26 mouse cellular contexts compared by ENCODE assay signal in genomic region chr11:68442983-68443638, GRCm38 (mm10). TPM values are rescaled to one million over a fixed set of nuclear protein-coding genes. Genes with fewer than 3 reads are reported as not detected.
A peak's percentile ranks its signal among the peaks of the same experiment; 100 is the strongest.
DNase-seq lines count a peak whose midpoint lies in the region; ATAC-seq and TF ChIP-seq lines count a peak whose summit lies in the region.
"Had no signal": no experiment of that assay in that cellular context is flagged by ENCODE, and none has a peak within 500 bp of the region (broad histone marks: within the 10 kb centered on the region; RNA-seq: fewer than 3 reads in every experiment).

No protein-coding gene starts in this region.

- no peak overlapping the region for H3K9ac ChIP-seq in lung, postnatal 0 days (replicated peaks; ENCODE audit: low read depth)
- H3K9ac ChIP-seq in midbrain, embryonic 15.5 days: no peak overlapping the region
- H3K9ac ChIP-seq in midbrain, embryonic 14.5 days (replicated peaks; ENCODE audit: low read length): no peak overlapping the region
- H3K9ac ChIP-seq: embryonic facial prominence, embryonic 13.5 days; forebrain, embryonic 13.5 days; kidney, embryonic 15.5 days; liver, embryonic 15.5 days had no signal

- 66% methylated on average over 12 of the region's 12 CpGs for WGBS in lung, postnatal 0 days
- 63% methylated on average over 12 of the region's 12 CpGs for WGBS in lung, adult 2 months
- 85% methylated on average over 12 of the region's 12 CpGs for WGBS in midbrain, embryonic 15.5 days
- 82% methylated on average over 12 of the region's 12 CpGs for WGBS in midbrain, embryonic 14.5 days

- TF ChIP-seq CTCF in lung, postnatal 0 days (IDR thresholded peaks at IDR 0.05): no peak
- no peak for TF ChIP-seq CTCF in lung, adult 2 months (IDR thresholded peaks at IDR 0.05; ENCODE audit: insufficient read depth, low read length)

- no peaks in the 10 kb centered on the region for H3K4me1 ChIP-seq in lung, postnatal 0 days (ENCODE audit: insufficient read depth, low read depth, low read length)
- no peaks in the 10 kb centered on the region for H3K4me1 ChIP-seq in lung, adult 2 months (ENCODE audit: control insufficient read depth, insufficient read depth, low read length)
- no peaks in the 10 kb centered on the region for H3K4me1 ChIP-seq in midbrain, embryonic 15.5 days
- no peaks in the 10 kb centered on the region for H3K4me1 ChIP-seq in midbrain, embryonic 14.5 days (ENCODE audit: control insufficient read depth, insufficient read depth, low read length)
- H3K4me1 ChIP-seq: embryonic facial prominence, embryonic 13.5 days; forebrain, embryonic 13.5 days; hindbrain, embryonic 10.5 days; kidney, embryonic 15.5 days had no signal

- 0 out of 2 replicates have a peak, but pooled peaks have one; percentile 11 for ATAC-seq in lung, postnatal 0 days
- ATAC-seq in granulocyte monocyte progenitor cell, adult 5-6 weeks (replicated peaks; ENCODE audit: poor library complexity, severe bottlenecking): peak; percentile 85
- no peak for ATAC-seq in midbrain, embryonic 15.5 days (replicated peaks)
- no peak for ATAC-seq in midbrain, embryonic 14.5 days (ENCODE audit: low FRiP score, low TSS enrichment)
- ATAC-seq: forebrain, embryonic 13.5 days; hindbrain, embryonic 16.5 days; intestine, embryonic 16.5 days had no signal

- no peaks in the 10 kb centered on the region for H3K9me3 ChIP-seq in lung, postnatal 0 days (ENCODE audit: low read length)
- no peaks in the 10 kb centered on the region for H3K9me3 ChIP-seq in midbrain, embryonic 15.5 days
- H3K9me3 ChIP-seq in midbrain, embryonic 14.5 days (ENCODE audit: control insufficient read depth, low read length): no peaks in the 10 kb centered on the region
- H3K9me3 ChIP-seq: embryonic facial prominence, embryonic 13.5 days; forebrain, embryonic 13.5 days; hindbrain, embryonic 10.5 days; kidney, embryonic 15.5 days; liver, embryonic 15.5 days had no signal

- H3K36me3 ChIP-seq in lung, postnatal 0 days (ENCODE audit: insufficient read depth, low read length): no peaks in the 10 kb centered on the region
- H3K36me3 ChIP-seq in midbrain, embryonic 15.5 days (replicated peaks): no peaks in the 10 kb centered on the region
- no peaks in the 10 kb centered on the region for H3K36me3 ChIP-seq in midbrain, embryonic 14.5 days (ENCODE audit: control insufficient read depth, insufficient read depth, low read length)
- H3K36me3 ChIP-seq: embryonic facial prominence, embryonic 13.5 days; hindbrain, embryonic 10.5 days; kidney, embryonic 15.5 days; liver, embryonic 15.5 days had no signal

- H3K4me3 ChIP-seq in lung, postnatal 0 days (ENCODE audit: low read depth, low read length): no peak overlapping the region
- H3K4me3 ChIP-seq in lung, adult 2 months (replicated peaks; ENCODE audit: extremely low read depth, low read depth, low read length): no peak overlapping the region
- H3K4me3 ChIP-seq in midbrain, embryonic 15.5 days: no peak overlapping the region
- no peak overlapping the region for H3K4me3 ChIP-seq in midbrain, embryonic 14.5 days (replicated peaks; ENCODE audit: low read depth, low read length)
- H3K4me3 ChIP-seq: embryonic facial prominence, embryonic 13.5 days; forebrain, embryonic 13.5 days; gastrocnemius, adult 2 months; hindbrain, embryonic 10.5 days; kidney, embryonic 15.5 days; liver, embryonic 15.5 days had no signal

- TF ChIP-seq EP300 in lung, postnatal 0 days (IDR thresholded peaks at IDR 0.05): no peak

- H3K27me3 ChIP-seq in lung, postnatal 0 days (replicated peaks; ENCODE audit: insufficient read depth, low read length): no peaks in the 10 kb centered on the region
- H3K27me3 ChIP-seq in midbrain, embryonic 15.5 days (replicated peaks): no peaks in the 10 kb centered on the region
- no peaks in the 10 kb centered on the region for H3K27me3 ChIP-seq in midbrain, embryonic 14.5 days (ENCODE audit: control insufficient read depth, insufficient read depth, low read length)
- H3K27me3 ChIP-seq: forebrain, embryonic 13.5 days; kidney, embryonic 15.5 days; liver, embryonic 15.5 days had no signal

- H3K4me2 ChIP-seq in lung, postnatal 0 days (replicated peaks; ENCODE audit: low read depth, low read length): no peak overlapping the region
- H3K4me2 ChIP-seq in midbrain, embryonic 15.5 days: no peak overlapping the region
- H3K4me2 ChIP-seq in midbrain, embryonic 14.5 days (ENCODE audit: low read length): no peak overlapping the region
- H3K4me2 ChIP-seq: embryonic facial prominence, embryonic 13.5 days; forebrain, embryonic 13.5 days; heart, embryonic 11.5 days; kidney, embryonic 15.5 days; liver, embryonic 15.5 days had no signal

- TF ChIP-seq POLR2A in lung, adult 2 months (IDR thresholded peaks at IDR 0.05; ENCODE audit: borderline replicate concordance, extremely low read depth, low read depth, low read length): no peak

- DNase-seq in lung, postnatal 0 days (ENCODE audit: low spot score): peak; percentile 30
- DNase-seq in lung, adult 2 months: no peak
- peak; percentile 49 for DNase-seq in adrenal gland, postnatal 14 days
- peak; percentile 16 for DNase-seq in naive thymus-derived CD4-positive, alpha-beta T cell, adult 2 months (ENCODE audit: low read depth)
- DNase-seq in kidney, postnatal 10 days: no peak
- no peak for DNase-seq in midbrain, embryonic 14.5 days
- DNase-seq: B cell, adult 2 months; cerebellum, adult 11 months; cerebellum, postnatal 10 days; gastrocnemius, adult 2 months; left cerebral cortex, postnatal 4 days; liver; lung, postnatal 14 days; thymus, adult 2 months; thymus, postnatal 4 days had no signal

- H3K27ac ChIP-seq in lung, postnatal 0 days (ENCODE audit: low read length): no peak overlapping the region
- H3K27ac ChIP-seq in midbrain, embryonic 15.5 days: no peak overlapping the region
- no peak overlapping the region for H3K27ac ChIP-seq in midbrain, embryonic 14.5 days (replicated peaks; ENCODE audit: low read depth, low read length)
- H3K27ac ChIP-seq: embryonic facial prominence, embryonic 13.5 days; forebrain, embryonic 13.5 days; gastrocnemius, adult 2 months; hindbrain, embryonic 10.5 days; kidney, embryonic 15.5 days; liver, embryonic 15.5 days had no signal

RNA-seq across cellular contexts. Expression of gene Pik3r5, which starts 11.2 kb away (rescaled TPM):
- 1.1 and 1.2 TPM in 2 replicates for polyA plus RNA-seq in lung, postnatal 0 days (2015; fragmentation: Nextera tagmentation; extraction: Ambion mirVana)
- polyA plus RNA-seq in lung, adult 2 months (2012; rRNA removed): 10.8 and 11.7 TPM in 2 replicates
- 0.67 and 4.2 TPM in 2 replicates for total RNA-seq in adrenal gland, postnatal 14 days (2021)
- 16.5 TPM in 2 replicates for total RNA-seq in granulocyte monocyte progenitor cell, adult 5-6 weeks (2014; fragmentation: Nextera tagmentation)
- total RNA-seq in granulocyte monocyte progenitor cell, adult 5-6 weeks (2017): 4.4 and 9.0 TPM in 2 replicates
- 0.10 and 0.43 TPM in 2 replicates for polyA plus RNA-seq in midbrain, embryonic 15.5 days (2015; fragmentation: Nextera tagmentation; extraction: Ambion mirVana)
- 0.04 and 0.54 TPM in 2 replicates for polyA plus RNA-seq in midbrain, embryonic 14.5 days (2014; fragmentation: Nextera tagmentation; extraction: Ambion mirVana)

RNA-seq across cellular contexts. Expression of gene Ntn1, which starts 42.5 kb away (rescaled TPM):
- polyA plus RNA-seq in lung, postnatal 0 days (2015; fragmentation: Nextera tagmentation; extraction: Ambion mirVana): 7.0 and 7.2 TPM in 2 replicates
- 58.8 and 65.7 TPM in 2 replicates for polyA plus RNA-seq in lung, adult 2 months (2012; rRNA removed)
- total RNA-seq in adrenal gland, postnatal 14 days (2021): 7.5 and 8.8 TPM in 2 replicates
- total RNA-seq in granulocyte monocyte progenitor cell, adult 5-6 weeks (2014; fragmentation: Nextera tagmentation): not detected in 2 replicates
- not detected in 2 replicates for total RNA-seq in granulocyte monocyte progenitor cell, adult 5-6 weeks (2017)
- 22.7 and 23.2 TPM in 2 replicates for polyA plus RNA-seq in midbrain, embryonic 15.5 days (2015; fragmentation: Nextera tagmentation; extraction: Ambion mirVana)
- polyA plus RNA-seq in midbrain, embryonic 14.5 days (2014; fragmentation: Nextera tagmentation; extraction: Ambion mirVana): 8.4 and 12.3 TPM in 2 replicates
- total RNA-seq: neutrophil, adult 5-6 weeks had no signal

RNA-seq across cellular contexts. Expression of gene Pik3r6, which starts 59.7 kb away (rescaled TPM):
- 6.2 and 6.8 TPM in 2 replicates for polyA plus RNA-seq in lung, postnatal 0 days (2015; fragmentation: Nextera tagmentation; extraction: Ambion mirVana)
- polyA plus RNA-seq in lung, adult 2 months (2012; rRNA removed): 12.3 and 13.3 TPM in 2 replicates
- total RNA-seq in adrenal gland, postnatal 14 days (2021): 4.4 and 5.1 TPM in 2 replicates
- 5.7 and 7.8 TPM in 2 replicates for total RNA-seq in granulocyte monocyte progenitor cell, adult 5-6 weeks (2014; fragmentation: Nextera tagmentation)
- total RNA-seq in granulocyte monocyte progenitor cell, adult 5-6 weeks (2017): 9.7 and 16.4 TPM in 2 replicates
- polyA plus RNA-seq in midbrain, embryonic 15.5 days (2015; fragmentation: Nextera tagmentation; extraction: Ambion mirVana): 2.1 and 2.6 TPM in 2 replicates
- 0.86 and 1.5 TPM in 2 replicates for polyA plus RNA-seq in midbrain, embryonic 14.5 days (2014; fragmentation: Nextera tagmentation; extraction: Ambion mirVana)

Comparison
In these comparisons a context has a peak if more than half of its experiments do, and no peak if none do; other contexts are left out.
1. DNase-seq: peak in lung, postnatal 0 days (single experiment), adrenal gland, postnatal 14 days (single experiment) and naive thymus-derived CD4-positive, alpha-beta T cell, adult 2 months (single experiment); none in lung, adult 2 months (single experiment), kidney, postnatal 10 days (single experiment) and midbrain, embryonic 14.5 days (single experiment).
2. ATAC-seq: peak in lung, postnatal 0 days (single experiment) and granulocyte monocyte progenitor cell, adult 5-6 weeks (single experiment); none in midbrain, embryonic 15.5 days (single experiment) and midbrain, embryonic 14.5 days (single experiment).